In the genomic region with DNA sequence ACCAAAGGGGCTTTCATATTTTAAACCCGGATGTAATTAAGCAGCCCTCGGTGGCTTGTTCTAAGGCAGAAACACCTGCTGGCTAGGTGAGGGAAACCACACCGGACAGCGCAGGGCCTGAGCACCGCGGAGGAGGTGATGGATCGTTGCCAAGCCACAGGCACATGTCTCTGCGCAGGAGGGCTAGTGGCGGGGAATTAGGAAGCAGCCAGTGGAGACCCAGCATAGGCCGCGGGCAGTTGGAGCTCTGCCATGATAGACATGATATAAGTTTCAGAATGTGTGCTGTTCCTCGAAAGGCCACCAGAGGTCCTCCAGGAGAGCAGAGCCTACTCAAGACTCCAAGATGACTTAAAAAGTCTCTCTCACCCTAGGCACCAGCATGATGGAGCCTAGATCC, we compare ENCODE assay signal across 9 mouse cellular contexts. TPM values are rescaled to one million over a fixed set of nuclear protein-coding genes. Genes with fewer than 3 reads are reported as not detected.
DNase-seq lines count a peak whose midpoint lies in the region; ATAC-seq and TF ChIP-seq lines count a peak whose summit lies in the region.
"Had no signal": no experiment of that assay in that cellular context is flagged by ENCODE, and none has a peak within 500 bp of the region (broad histone marks: within the 10 kb centered on the region; RNA-seq: fewer than 3 reads in every experiment).

No protein-coding gene starts in this region.

- no peaks in the 10 kb centered on the region for H3K9me3 ChIP-seq in kidney, postnatal 0 days (replicated peaks; ENCODE audit: low read length)
- H3K9me3 ChIP-seq in kidney, embryonic 15.5 days (replicated peaks) = no peaks in the 10 kb centered on the region; the same call in 1 of the 2 replicates

- no peak overlapping the region for H3K4me2 ChIP-seq in kidney, postnatal 0 days (ENCODE audit: low read length)
- no peak overlapping the region for H3K4me2 ChIP-seq in kidney, embryonic 15.5 days

- no peaks in the 10 kb centered on the region for H3K4me1 ChIP-seq in kidney, postnatal 0 days (replicated peaks; ENCODE audit: insufficient read depth, low read length)
- H3K4me1 ChIP-seq in kidney, embryonic 15.5 days = no peaks in the 10 kb centered on the region

- H3K27ac ChIP-seq in kidney, postnatal 0 days = no peak overlapping the region
- no peak overlapping the region for H3K27ac ChIP-seq in kidney, embryonic 15.5 days

- peak; percentile 7 for DNase-seq in kidney, postnatal 0 days (ENCODE audit: low spot score)
- DNase-seq in CD4-positive helper T cell, adult 2 months (ENCODE audit: low read depth, low spot score) = peak; percentile 31
- DNase-seq in NIH3T3 (ENCODE audit: low read depth) = peak; percentile 34
- peak; percentile 40 for DNase-seq in forelimb bud, embryonic 11.5 days (ENCODE audit: low read depth, low spot score)
- DNase-seq in neural tube, embryonic 10.5 days (ENCODE audit: extremely low spot score, low spot score) = no peak
- DNase-seq in layer of hippocampus, postnatal 14 days (ENCODE audit: low spot score in 2 of 2) = no peak
- DNase-seq in frontal cortex, adult 2 months (ENCODE audit: extremely low spot score in 1 of 2, low spot score in 1 of 2) = no peak

- no peak; the same call in 1 of the 2 replicates for ATAC-seq in kidney, postnatal 0 days (replicated peaks; ENCODE audit: low FRiP score, low read depth)
- ATAC-seq in kidney, embryonic 15.5 days (replicated peaks; ENCODE audit: low FRiP score) = no peak

- no peaks in the 10 kb centered on the region for H3K27me3 ChIP-seq in kidney, postnatal 0 days (ENCODE audit: insufficient read depth, low read length)
- no peaks in the 10 kb centered on the region for H3K27me3 ChIP-seq in kidney, embryonic 15.5 days

- WGBS in kidney, postnatal 0 days = 70% methylated on average over 12 of the region's 12 CpGs
- WGBS in kidney, embryonic 15.5 days = 78% methylated on average over 12 of the region's 12 CpGs

- no peaks in the 10 kb centered on the region for H3K36me3 ChIP-seq in kidney, postnatal 0 days (ENCODE audit: insufficient read depth, low read length)
- H3K36me3 ChIP-seq in kidney, embryonic 15.5 days = no peaks in the 10 kb centered on the region

- no peak overlapping the region for H3K4me3 ChIP-seq in kidney, postnatal 0 days (replicated peaks; ENCODE audit: low read depth, low read length)
- H3K4me3 ChIP-seq in kidney, embryonic 15.5 days (replicated peaks) = no peak overlapping the region
- H3K4me3 ChIP-seq: myocyte had no signal

- peak; percentile 42 for TF ChIP-seq CTCF in kidney, postnatal 0 days (IDR thresholded peaks at IDR 0.05; ENCODE audit: low read depth)

- no peak overlapping the region for H3K9ac ChIP-seq in kidney, postnatal 0 days (ENCODE audit: low read depth, low read length)
- H3K9ac ChIP-seq in kidney, embryonic 15.5 days = no peak overlapping the region

RNA-seq across cellular contexts. Expression of a gene that starts 15.4 kb away (rescaled TPM):
- 50.6 and 54.6 TPM in 2 replicates for polyA plus RNA-seq in kidney, postnatal 0 days (2015; fragmentation: Nextera tagmentation; extraction: Ambion mirVana)
- 65.6 and 68.6 TPM in 2 replicates for polyA plus RNA-seq in kidney, embryonic 15.5 days (2015; fragmentation: Nextera tagmentation; extraction: Ambion mirVana)
- total RNA-seq in layer of hippocampus, postnatal 14 days (2021) = 100 to 1,000 TPM; 140 to 149 TPM
- 97.5 and 104 TPM in 2 replicates for polyA plus RNA-seq in frontal cortex, adult 2 months (2012; rRNA removed)

RNA-seq across cellular contexts. Expression of a gene that starts 32.7 kb away (rescaled TPM):
- 13.1 and 15.7 TPM in 2 replicates for polyA plus RNA-seq in kidney, postnatal 0 days (2015; fragmentation: Nextera tagmentation; extraction: Ambion mirVana)
- 21.9 and 25.6 TPM in 2 replicates for polyA plus RNA-seq in kidney, embryonic 15.5 days (2015; fragmentation: Nextera tagmentation; extraction: Ambion mirVana)
- 100 to 1,000 TPM; 206 to 209 TPM for total RNA-seq in layer of hippocampus, postnatal 14 days (2021)
- polyA plus RNA-seq in frontal cortex, adult 2 months (2012; rRNA removed) = 271 and 280 TPM in 2 replicates

Comparison
In these comparisons a context has a peak if more than half of its experiments do, and no peak if none do; other contexts are left out.
1. DNase-seq: peak in kidney, postnatal 0 days (single experiment), CD4-positive helper T cell, adult 2 months (single experiment), NIH3T3 (single experiment) and forelimb bud, embryonic 11.5 days (single experiment); none in neural tube, embryonic 10.5 days (single experiment), layer of hippocampus, postnatal 14 days (0 of 2) and frontal cortex, adult 2 months (0 of 2).
2. RNA of a gene that starts 32.7 kb away (polyA plus RNA-seq): 271 to 280 TPM in frontal cortex, adult 2 months; 21.9 to 25.6 TPM in kidney, embryonic 15.5 days and 13.1 to 15.7 TPM in kidney, postnatal 0 days; every median in the first group is over 10 times any median in the second.